Mouse (Mus musculus) layer of hippocampus, postnatal 10 days (tissue): ENCODE results near the gene Slc25a13. TPM values are rescaled to one million over a fixed set of nuclear protein-coding genes. Genes with fewer than 3 reads are reported as not detected.

Experiments used
- DNase-seq, 2 experiments: peaks; one replicate each; pipeline ENCODE4 v3.0.0; 2021; ENCODE audit warnings: low spot score in 2 of 2
- total RNA-seq, 2 experiments: library from RNA; stranded (reverse); gene quantifications; 2 replicates each; pipeline ENCODE4 v1.2.3; 2021

Slc25a13 gene
- total RNA-seq, 2 experiments from 2014 or later = 2.1 to 3.3 TPM

- no peak for DNase-seq
These were observed 43.6 kb downstream of the Slc25a13 start for GRCm38 (mm10) chr6:6173166-6173934.

GRCm38 (mm10) chr6:6168566-6169134 lies 48.3 kb downstream of the Slc25a13 start:
- no peak for DNase-seq

GRCm38 (mm10) chr6:6167339-6168126 lies 49.4 kb downstream of the Slc25a13 start:
- DNase-seq = no peak

- no peak for DNase-seq
These were observed 53.9 kb downstream of the Slc25a13 start for GRCm38 (mm10) chr6:6162993-6163623.

DNA sequence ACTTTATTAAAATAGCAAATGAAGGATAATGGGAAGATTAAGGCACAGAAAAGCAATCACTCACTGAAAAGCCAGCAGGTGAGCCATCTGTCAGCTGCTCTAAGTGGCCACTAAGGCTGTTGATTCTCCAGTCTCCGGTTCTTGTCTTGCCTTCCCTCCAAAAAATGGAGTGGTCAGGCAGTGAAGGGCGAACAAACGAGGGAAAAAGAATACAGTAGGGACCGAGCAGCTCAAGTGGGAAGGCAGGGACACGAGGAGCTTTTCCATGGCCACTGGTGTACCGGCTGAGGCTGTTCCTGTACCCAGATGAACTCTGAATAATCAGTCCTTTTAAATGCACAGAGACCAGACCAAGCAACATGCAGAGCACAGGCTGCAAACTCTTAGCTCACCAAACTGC lies 54.8 kb downstream of the Slc25a13 start:
- no peak for DNase-seq

DNA sequence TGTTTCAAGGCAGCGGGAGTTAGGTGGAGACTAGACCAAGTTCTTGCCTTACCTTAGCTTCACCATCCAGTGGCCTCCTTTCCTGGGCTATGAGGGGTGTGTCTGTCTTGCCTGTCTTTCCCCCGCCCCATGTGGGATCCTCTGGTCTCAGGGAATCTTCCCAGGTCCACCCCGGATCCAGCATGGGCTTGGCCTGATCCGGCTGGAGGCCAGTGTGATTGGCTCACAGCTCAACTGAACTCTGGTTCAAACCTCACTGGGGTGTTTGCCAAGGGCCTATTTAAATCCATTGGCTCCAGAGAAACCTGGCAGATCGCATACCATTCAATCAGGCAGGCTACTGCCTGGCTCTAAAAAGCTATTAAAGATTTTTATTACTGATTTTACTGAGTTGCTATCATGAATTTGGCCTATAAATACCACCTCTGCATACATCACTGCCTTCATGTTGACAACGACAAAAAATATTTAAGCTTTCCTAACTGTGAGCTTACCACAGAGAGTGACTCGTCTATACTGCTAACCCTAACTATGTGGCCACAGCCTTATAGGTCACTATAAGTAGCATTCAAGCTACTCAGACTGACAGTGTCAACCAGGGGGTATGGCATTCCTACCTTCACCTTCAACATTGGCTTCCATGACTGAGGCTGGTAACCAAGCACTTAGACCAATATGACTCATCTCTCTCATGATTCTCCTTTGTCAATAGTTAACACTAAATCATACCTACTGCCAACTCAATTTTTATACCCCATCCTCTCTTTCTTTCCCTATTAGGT lies 56.1 kb downstream of the Slc25a13 start:
- DNase-seq = no peak

GRCm38 (mm10) chr6:6159221-6159859 lies 57.6 kb downstream of the Slc25a13 start:
- DNase-seq = no peak

- no peak for DNase-seq
These were observed 63.5 kb downstream of the Slc25a13 start for GRCm38 (mm10) chr6:6153426-6153825.

- DNase-seq = no peak
These were observed 66.2 kb downstream of the Slc25a13 start for GRCm38 (mm10) chr6:6150811-6151210.

DNA sequence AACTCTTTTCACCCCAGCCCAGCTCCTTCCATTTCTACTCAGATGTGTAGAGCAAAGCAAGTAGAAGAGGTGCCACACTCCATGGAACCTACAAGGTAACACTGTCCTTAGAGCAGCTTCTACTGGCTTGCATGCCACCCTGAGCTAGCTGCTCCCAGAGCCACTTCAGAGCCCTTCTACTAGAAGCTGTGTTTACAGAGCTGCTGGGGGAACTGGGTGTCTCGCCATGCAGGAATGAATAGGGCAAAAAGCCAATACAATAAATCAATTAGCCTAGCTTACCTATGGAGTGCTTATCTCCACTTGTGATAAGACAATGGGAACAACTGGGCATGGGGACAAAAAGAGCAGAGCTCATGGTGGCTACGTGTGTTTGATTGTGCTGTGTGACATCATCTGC lies 67.2 kb downstream of the Slc25a13 start:
- no peak for DNase-seq

GRCm38 (mm10) chr6:6149329-6149728 lies 67.6 kb downstream of the Slc25a13 start:
- DNase-seq = no peak

- DNase-seq = no peak
These were observed 71.6 kb downstream of the Slc25a13 start for GRCm38 (mm10) chr6:6145412-6145811.

- DNase-seq = no peak
These were observed 73.4 kb downstream of the Slc25a13 start for GRCm38 (mm10) chr6:6143525-6143924.

GRCm38 (mm10) chr6:6140370-6140769 lies 76.6 kb downstream of the Slc25a13 start:
- no peak for DNase-seq

GRCm38 (mm10) chr6:6139061-6139460 lies 77.9 kb downstream of the Slc25a13 start:
- no peak for DNase-seq

DNA sequence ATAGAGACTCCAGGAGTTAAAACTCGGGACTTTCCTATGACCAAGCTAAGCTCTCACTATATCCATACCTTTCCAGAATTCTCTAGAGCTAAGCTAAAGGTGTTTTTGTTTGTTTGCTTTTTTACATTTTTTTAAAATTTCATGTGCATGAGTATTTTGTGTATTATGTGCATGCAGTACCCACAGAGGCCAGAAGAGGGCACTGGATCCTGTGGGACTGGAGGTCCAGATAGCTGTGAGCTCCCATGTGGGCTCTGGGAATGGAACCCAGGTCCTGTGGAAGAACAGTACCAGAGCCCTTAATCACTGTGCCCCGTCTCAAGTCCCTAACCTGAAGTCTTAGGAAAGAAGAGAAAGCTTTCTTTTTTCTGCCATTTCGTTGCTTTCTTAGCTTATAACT lies 80.2 kb downstream of the Slc25a13 start:
- DNase-seq = no peak

DNA sequence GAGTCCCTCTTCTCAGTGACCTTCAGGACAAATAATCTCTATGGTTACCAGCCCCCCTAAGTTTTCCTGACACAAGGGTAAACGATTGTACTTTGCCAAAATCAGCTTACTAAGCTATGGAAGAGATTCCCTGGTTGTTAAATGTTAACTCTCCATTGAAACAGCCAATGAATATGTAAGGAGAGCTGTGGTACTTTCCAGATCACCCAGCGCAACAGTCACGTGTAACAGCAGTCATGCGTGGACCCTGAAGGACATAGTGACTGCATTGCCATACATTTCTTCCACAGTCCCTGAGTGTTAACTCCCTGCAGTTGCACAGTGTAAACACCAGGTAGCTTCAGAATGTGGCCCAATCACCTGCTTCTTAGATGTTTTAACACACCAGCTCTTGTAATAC lies 82.0 kb downstream of the Slc25a13 start:
- no peak for DNase-seq

DNA sequence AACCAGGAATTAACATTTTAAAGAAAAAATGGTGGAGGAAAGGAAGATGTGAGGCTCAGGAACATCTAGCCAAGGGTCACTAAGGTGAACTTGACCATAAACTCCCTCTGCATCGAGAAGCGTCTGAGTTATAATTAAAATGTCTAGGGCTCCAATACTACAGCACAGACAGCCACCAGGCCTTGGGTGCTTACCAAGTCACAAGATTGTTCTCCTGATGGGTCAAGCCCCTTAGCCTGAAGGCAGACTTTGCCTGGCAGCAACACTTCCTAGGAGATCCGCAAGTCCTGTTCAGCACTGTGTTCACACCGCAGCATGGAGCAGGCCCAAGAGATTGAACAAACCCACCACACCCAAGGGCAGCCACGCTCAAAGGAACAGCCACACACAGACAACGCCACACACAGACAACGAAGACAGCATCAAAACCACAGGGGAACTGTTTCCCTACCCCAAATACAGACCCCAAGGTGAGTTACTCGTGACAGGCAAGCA lies 83.4 kb downstream of the Slc25a13 start:
- no peak for DNase-seq

DNA sequence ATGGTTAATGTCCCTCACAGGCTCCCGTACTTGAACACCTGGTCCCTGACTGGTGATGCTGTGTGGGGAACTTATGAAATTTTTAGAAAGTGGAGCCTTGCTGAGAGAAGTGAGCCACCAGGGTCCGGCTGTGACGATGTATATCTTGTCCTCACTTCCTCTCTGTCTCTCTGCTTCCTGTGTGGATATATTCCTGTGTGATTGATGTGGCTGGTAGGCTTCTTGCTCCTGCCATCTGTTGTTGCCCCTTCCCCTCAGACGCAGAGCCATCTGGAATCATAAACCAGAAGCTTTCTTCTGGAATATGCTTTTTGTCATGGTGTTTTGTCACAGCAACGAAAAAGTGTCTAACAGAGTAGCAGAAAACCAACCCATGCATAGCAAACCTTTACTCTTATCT lies 84.9 kb downstream of the Slc25a13 start:
- no peak for DNase-seq

- DNase-seq = no peak
These were observed 91.4 kb downstream of the Slc25a13 start for GRCm38 (mm10) chr6:6125620-6126019.
